Comparison of ENCODE assay signal across 8 mouse cellular contexts in genomic region chr7:24371012-24371808, GRCm38 (mm10). TPM values are rescaled to one million over a fixed set of nuclear protein-coding genes. Genes with fewer than 3 reads are reported as not detected.
A peak's percentile ranks its signal among the peaks of the same experiment; 100 is the strongest.
DNase-seq lines count a peak whose midpoint lies in the region; ATAC-seq and TF ChIP-seq lines count a peak whose summit lies in the region.
"Had no signal": no experiment of that assay in that cellular context is flagged by ENCODE, and none has a peak within 500 bp of the region (broad histone marks: within the 10 kb centered on the region; RNA-seq: fewer than 3 reads in every experiment).

No protein-coding gene starts in this region.

- H3K9me3 ChIP-seq in kidney, embryonic 16.5 days (ENCODE audit: low read length) = no peaks in the 10 kb centered on the region
- 0 out of 2 replicates have a peak, but pooled peaks cover 1% of the 10 kb centered on the region for H3K9me3 ChIP-seq in limb, embryonic 10.5 days (replicated peaks)

- no peak overlapping the region for H3K4me3 ChIP-seq in kidney, embryonic 16.5 days (ENCODE audit: low read length)
- H3K4me3 ChIP-seq in bone marrow macrophage, adult 2 months (ENCODE audit: insufficient read depth, low read length) = peak overlapping the region; percentile 64
- H3K4me3 ChIP-seq in limb, embryonic 10.5 days = no peak overlapping the region

- intact Hi-C loops in left cerebral cortex, postnatal 14 days (cut with DNase I) = no loop called here

- no peak for TF ChIP-seq POLR2A in bone marrow macrophage, adult 2 months (IDR thresholded peaks at IDR 0.05; ENCODE audit: borderline replicate concordance, low read depth, low read length)

- H3K27ac ChIP-seq in kidney, embryonic 16.5 days (ENCODE audit: low read length) = no peak overlapping the region
- H3K27ac ChIP-seq in bone marrow macrophage, adult 2 months (ENCODE audit: insufficient read depth, low read depth, low read length) = peak overlapping the region; percentile 82
- peak overlapping the region; percentile 42; the same call in 1 of the 2 replicates for H3K27ac ChIP-seq in limb, embryonic 10.5 days

- no peak overlapping the region for H3K4me2 ChIP-seq in kidney, embryonic 16.5 days (replicated peaks; ENCODE audit: low read depth, low read length)

- peak overlapping the region; percentile 24; the same call in 1 of the 2 replicates for H3K9ac ChIP-seq in kidney, embryonic 16.5 days (replicated peaks; ENCODE audit: low read length)

- H3K27me3 ChIP-seq in kidney, embryonic 16.5 days (ENCODE audit: insufficient read depth, low read length) = no peaks in the 10 kb centered on the region
- peaks cover 6% of the 10 kb centered on the region for H3K27me3 ChIP-seq in limb, embryonic 10.5 days (ENCODE audit: low read depth, poor library complexity, severe bottlenecking)

- ATAC-seq in kidney, embryonic 16.5 days (ENCODE audit: low FRiP score, low TSS enrichment) = no peak; the same call in 1 of the 2 replicates

- no peak for DNase-seq in kidney, postnatal 36 days
- no peak for DNase-seq in limb, embryonic 10.5 days (ENCODE audit: low spot score)
- DNase-seq in spleen, postnatal 4 days (ENCODE audit: low spot score in 2 of 2) = peak; percentile 79 to 86
- DNase-seq in natural killer cell, adult 2 months (ENCODE audit: low spot score in 2 of 2) = no peak
- no peak for DNase-seq in left cerebral cortex, postnatal 14 days (ENCODE audit: low spot score in 2 of 2)
- DNase-seq: gastrocnemius, postnatal 10 days had no signal

- 83% methylated on average over 6 of the region's 7 CpGs for WGBS in kidney, embryonic 16.5 days
- 69% methylated on average over 7 of the region's 7 CpGs for WGBS in limb, embryonic 10.5 days

- no peak for TF ChIP-seq CTCF in bone marrow macrophage, adult 2 months (IDR thresholded peaks at IDR 0.05; ENCODE audit: low read depth, low read length)

- no peaks in the 10 kb centered on the region for H3K36me3 ChIP-seq in kidney, embryonic 16.5 days (ENCODE audit: insufficient read depth, low read length)
- H3K36me3 ChIP-seq in limb, embryonic 10.5 days = no peaks in the 10 kb centered on the region

- peaks cover 16% of the 10 kb centered on the region; the same call in 1 of the 2 replicates for H3K4me1 ChIP-seq in kidney, embryonic 16.5 days (ENCODE audit: insufficient read depth, low read length)
- H3K4me1 ChIP-seq in bone marrow macrophage, adult 2 months (ENCODE audit: control insufficient read depth, insufficient read depth, low read length) = peaks cover 35% of the 10 kb centered on the region
- peaks cover 24% of the 10 kb centered on the region for H3K4me1 ChIP-seq in limb, embryonic 10.5 days

RNA-seq across cellular contexts. Expression of gene Kcnn4, which starts 1.1 kb away (rescaled TPM):
- 4.4 and 4.9 TPM in 2 replicates for polyA plus RNA-seq in kidney, embryonic 16.5 days (2015; fragmentation: Nextera tagmentation; extraction: Ambion mirVana)
- 50.1 and 51.4 TPM in 2 replicates for polyA plus RNA-seq in bone marrow macrophage, adult 2 months (2012; ENCODE audit: insufficient read depth, insufficient read length, missing spikeins)
- polyA plus RNA-seq in limb, embryonic 10.5 days (2016; fragmentation: Nextera tagmentation; extraction: Ambion mirVana) = 3.6 and 4.0 TPM in 2 replicates
- under 1 TPM; 0.32 to 0.40 TPM for total RNA-seq in left cerebral cortex, postnatal 14 days (2021)

RNA-seq across cellular contexts. Expression of gene Lypd5, which starts 22.2 kb away (rescaled TPM):
- not detected in 2 replicates for polyA plus RNA-seq in kidney, embryonic 16.5 days (2015; fragmentation: Nextera tagmentation; extraction: Ambion mirVana)
- not detected in 2 replicates for polyA plus RNA-seq in bone marrow macrophage, adult 2 months (2012; ENCODE audit: insufficient read depth, insufficient read length, missing spikeins)
- not detected in 2 replicates for polyA plus RNA-seq in limb, embryonic 10.5 days (2016; fragmentation: Nextera tagmentation; extraction: Ambion mirVana)
- not detected for total RNA-seq in left cerebral cortex, postnatal 14 days (2021)
- total RNA-seq: gastrocnemius, postnatal 10 days had no signal

RNA-seq across cellular contexts. Expression of gene Smg9, which starts 28.2 kb away (rescaled TPM):
- 28.3 and 31.9 TPM in 2 replicates for polyA plus RNA-seq in kidney, embryonic 16.5 days (2015; fragmentation: Nextera tagmentation; extraction: Ambion mirVana)
- 35.8 and 36.5 TPM in 2 replicates for polyA plus RNA-seq in bone marrow macrophage, adult 2 months (2012; ENCODE audit: insufficient read depth, insufficient read length, missing spikeins)
- polyA plus RNA-seq in limb, embryonic 10.5 days (2016; fragmentation: Nextera tagmentation; extraction: Ambion mirVana) = 28.3 and 29.0 TPM in 2 replicates
- total RNA-seq in left cerebral cortex, postnatal 14 days (2021) = 10 to 100 TPM; 35.5 to 39.7 TPM

RNA-seq across cellular contexts. Expression of gene Tescl, which starts 37.5 kb away (rescaled TPM):
- polyA plus RNA-seq in kidney, embryonic 16.5 days (2015; fragmentation: Nextera tagmentation; extraction: Ambion mirVana) = 0.19 and 0.42 TPM in 2 replicates
- polyA plus RNA-seq in bone marrow macrophage, adult 2 months (2012; ENCODE audit: insufficient read depth, insufficient read length, missing spikeins) = not detected in 2 replicates
- not detected in 2 replicates for polyA plus RNA-seq in limb, embryonic 10.5 days (2016; fragmentation: Nextera tagmentation; extraction: Ambion mirVana)
- not detected for total RNA-seq in left cerebral cortex, postnatal 14 days (2021)
- total RNA-seq: gastrocnemius, postnatal 10 days had no signal

RNA-seq across cellular contexts. Expression of gene Zfp94, which starts 54.7 kb away (rescaled TPM):
- 12.8 and 13.9 TPM in 2 replicates for polyA plus RNA-seq in kidney, embryonic 16.5 days (2015; fragmentation: Nextera tagmentation; extraction: Ambion mirVana)
- 3.5 and 5.3 TPM in 2 replicates for polyA plus RNA-seq in bone marrow macrophage, adult 2 months (2012; ENCODE audit: insufficient read depth, insufficient read length, missing spikeins)
- polyA plus RNA-seq in limb, embryonic 10.5 days (2016; fragmentation: Nextera tagmentation; extraction: Ambion mirVana) = 12.1 and 15.9 TPM in 2 replicates
- total RNA-seq in left cerebral cortex, postnatal 14 days (2021) = 10 to 100 TPM; 16.1 to 16.3 TPM

Comparison
In these comparisons a context has a peak if more than half of its experiments do, and no peak if none do; other contexts are left out.
1. DNase-seq: peak in spleen, postnatal 4 days (2 of 2); none in kidney, postnatal 36 days (0 of 2), limb, embryonic 10.5 days (single experiment), natural killer cell, adult 2 months (0 of 2) and left cerebral cortex, postnatal 14 days (0 of 2).